Mouse (Mus musculus) ES-CJ7 (cell line): Measurements from ENCODE around the gene Tmcc3.

Experiments
- DNase-seq: peaks from one replicate; pipeline ENCODE4 v3.0.0; 2011; ENCODE audit warnings: low read depth, low spot score

Tmcc3 gene

GRCm38 (mm10) chr10:94332358-94333137 lies 20.8 kb downstream of the Tmcc3 start:
- peak; percentile 59 for DNase-seq

- no peak for DNase-seq
Measured at GRCm38 (mm10) chr10:94333328-94333727, 21.6 kb downstream of the Tmcc3 start.

- no peak for DNase-seq
Measured at GRCm38 (mm10) chr10:94335047-94335446, 23.3 kb downstream of the Tmcc3 start.

- no peak for DNase-seq
Measured at GRCm38 (mm10) chr10:94336071-94336470, 24.3 kb downstream of the Tmcc3 start.

- DNase-seq: no peak
Measured at GRCm38 (mm10) chr10:94341501-94341900, 29.8 kb downstream of the Tmcc3 start.

- DNase-seq: no peak
Measured at GRCm38 (mm10) chr10:94342256-94342655, 30.5 kb downstream of the Tmcc3 start.

GRCm38 (mm10) chr10:94343581-94343980 lies 31.8 kb downstream of the Tmcc3 start:
- no peak for DNase-seq

GRCm38 (mm10) chr10:94344631-94345417 lies 33.1 kb downstream of the Tmcc3 start:
- DNase-seq: no peak

GRCm38 (mm10) chr10:94345509-94346252 lies 33.9 kb downstream of the Tmcc3 start:
- DNase-seq: no peak

- DNase-seq: no peak
Measured at GRCm38 (mm10) chr10:94346596-94346995, 34.8 kb downstream of the Tmcc3 start.

GRCm38 (mm10) chr10:94347296-94347695 lies 35.5 kb downstream of the Tmcc3 start:
- no peak for DNase-seq

- no peak for DNase-seq
Measured at GRCm38 (mm10) chr10:94347959-94348358, 36.2 kb downstream of the Tmcc3 start.

GRCm38 (mm10) chr10:94350207-94350606 lies 38.5 kb downstream of the Tmcc3 start:
- DNase-seq: no peak

- DNase-seq: no peak
Measured at GRCm38 (mm10) chr10:94350896-94351661, 39.3 kb downstream of the Tmcc3 start.

GRCm38 (mm10) chr10:94352172-94352876 lies 40.6 kb downstream of the Tmcc3 start:
- no peak for DNase-seq

- DNase-seq: no peak
Measured at GRCm38 (mm10) chr10:94352877-94353853, 41.4 kb downstream of the Tmcc3 start.

GRCm38 (mm10) chr10:94354005-94354404 lies 42.3 kb downstream of the Tmcc3 start:
- DNase-seq: no peak

GRCm38 (mm10) chr10:94354427-94354826 lies 42.7 kb downstream of the Tmcc3 start:
- DNase-seq: no peak

- DNase-seq: no peak
Measured at GRCm38 (mm10) chr10:94356504-94357169, 44.9 kb downstream of the Tmcc3 start.
